ENCODE assay signal across 9 mouse cellular contexts in genomic region chr19:27581362-27582110, GRCm38 (mm10).
A peak's percentile ranks its signal among the peaks of the same experiment; 100 is the strongest.
DNase-seq lines count a peak whose midpoint lies in the region; ATAC-seq and TF ChIP-seq lines count a peak whose summit lies in the region.
"Had no signal": no experiment of that assay in that cellular context is flagged by ENCODE, and none has a peak within 500 bp of the region (broad histone marks: within the 10 kb centered on the region; RNA-seq: fewer than 3 reads in every experiment).

No protein-coding gene starts in this region.

- no peaks in the 10 kb centered on the region for H3K36me3 ChIP-seq in embryonic facial prominence, embryonic 13.5 days
- no peaks in the 10 kb centered on the region for H3K36me3 ChIP-seq in embryonic facial prominence, embryonic 10.5 days (replicated peaks)
- H3K36me3 ChIP-seq in liver, embryonic 14.5 days (replicated peaks; ENCODE audit: control insufficient read depth, insufficient read depth, low read depth), result no peaks in the 10 kb centered on the region
- H3K36me3 ChIP-seq: embryonic facial prominence, embryonic 15.5 days had no signal

- ATAC-seq in embryonic facial prominence, embryonic 13.5 days (ENCODE audit: insufficient number of reproducible peaks, insufficient read depth, low FRiP score, low TSS enrichment, low read depth), result no peak
- no peak for ATAC-seq in liver, embryonic 14.5 days (ENCODE audit: insufficient read depth)
- no peak for ATAC-seq in activated CD4-positive, CD25-positive, alpha-beta regulatory T cell, adult 4 months

- no peak for TF ChIP-seq EP300 in liver, embryonic 14.5 days (IDR thresholded peaks at IDR 0.05; ENCODE audit: low read depth)

- no peaks in the 10 kb centered on the region for H3K4me1 ChIP-seq in embryonic facial prominence, embryonic 13.5 days
- H3K4me1 ChIP-seq in embryonic facial prominence, embryonic 10.5 days, result no peaks in the 10 kb centered on the region
- H3K4me1 ChIP-seq in liver, embryonic 14.5 days (replicated peaks; ENCODE audit: control insufficient read depth in 2 of 2, insufficient read depth in 2 of 2, low read length in 1 of 2), result peaks cover 11 to 24% of the 10 kb centered on the region in 2 experiments

- H3K9me3 ChIP-seq in embryonic facial prominence, embryonic 13.5 days, result no peaks in the 10 kb centered on the region
- H3K9me3 ChIP-seq in embryonic facial prominence, embryonic 10.5 days, result no peaks in the 10 kb centered on the region
- no peaks in the 10 kb centered on the region for H3K9me3 ChIP-seq in liver, embryonic 14.5 days (ENCODE audit: control insufficient read depth, low read length)
- H3K9me3 ChIP-seq: embryonic facial prominence, embryonic 15.5 days had no signal

- no peak overlapping the region for H3K4me3 ChIP-seq in embryonic facial prominence, embryonic 13.5 days
- H3K4me3 ChIP-seq in embryonic facial prominence, embryonic 10.5 days, result no peak overlapping the region
- H3K4me3 ChIP-seq in liver, embryonic 14.5 days (ENCODE audit: insufficient read depth in 1 of 2, low read depth in 2 of 2, low read length in 2 of 2), result no peak overlapping the region
- H3K4me3 ChIP-seq: embryonic facial prominence, embryonic 15.5 days had no signal

- H3K27ac ChIP-seq in embryonic facial prominence, embryonic 13.5 days, result no peak overlapping the region
- no peak overlapping the region for H3K27ac ChIP-seq in embryonic facial prominence, embryonic 10.5 days (replicated peaks)
- no peak overlapping the region for H3K27ac ChIP-seq in liver, embryonic 14.5 days
- H3K27ac ChIP-seq: embryonic facial prominence, embryonic 15.5 days had no signal

- no peak overlapping the region for H3K9ac ChIP-seq in embryonic facial prominence, embryonic 13.5 days
- no peak overlapping the region; the same call in 1 of the 2 replicates for H3K9ac ChIP-seq in liver, embryonic 14.5 days (replicated peaks)
- H3K9ac ChIP-seq: embryonic facial prominence, embryonic 15.5 days had no signal

- 0 out of 2 replicates have a peak overlapping the region, but pooled peaks have one; percentile 2 for H3K4me2 ChIP-seq in embryonic facial prominence, embryonic 13.5 days
- H3K4me2 ChIP-seq in liver, embryonic 14.5 days (ENCODE audit: low read depth), result peak overlapping the region; percentile 41
- H3K4me2 ChIP-seq: embryonic facial prominence, embryonic 15.5 days had no signal

- no peak for TF ChIP-seq CTCF in liver, embryonic 14.5 days (IDR thresholded peaks at IDR 0.05; ENCODE audit: low read depth)

- intact Hi-C loops in left cerebral cortex, postnatal 4 days (cut with DNase I), result loop anchor here (10.0 kb wide), 1 partner anchor 413 kb away; no protein-coding TSS in a partner anchor
- intact Hi-C loops in left cerebral cortex, postnatal 36 days (cut with DNase I), result no loop called here

- H3K27me3 ChIP-seq in embryonic facial prominence, embryonic 13.5 days, result no peaks in the 10 kb centered on the region
- no peaks in the 10 kb centered on the region for H3K27me3 ChIP-seq in embryonic facial prominence, embryonic 10.5 days (replicated peaks; ENCODE audit: low read depth, poor library complexity, severe bottlenecking)
- H3K27me3 ChIP-seq in liver, embryonic 14.5 days (ENCODE audit: control insufficient read depth, insufficient read depth, low read length), result no peaks in the 10 kb centered on the region
- H3K27me3 ChIP-seq: embryonic facial prominence, embryonic 15.5 days had no signal

- DNase-seq in embryonic facial prominence, embryonic 10.5 days (ENCODE audit: low spot score), result no peak
- DNase-seq in left cerebral cortex, postnatal 4 days, result peak; percentile 87
- no peak for DNase-seq in left cerebral cortex, postnatal 36 days (ENCODE audit: low spot score in 2 of 2)
- DNase-seq in cerebellum, adult 9-10 months, result peak; percentile 28
- no peak for DNase-seq in liver, embryonic 14.5 days (ENCODE audit: low read depth in 3 of 3, low spot score in 3 of 3)
- DNase-seq in thymus, adult 18-20 months, result no peak

- WGBS in embryonic facial prominence, embryonic 13.5 days, result 47% methylated on average over 6 of the region's 6 CpGs
- 69% methylated on average over 6 of the region's 6 CpGs for WGBS in embryonic facial prominence, embryonic 10.5 days
- WGBS in liver, embryonic 14.5 days (ENCODE audit: insufficient replicate concordance), result 24% methylated on average over 6 of the region's 6 CpGs

Comparison
In these comparisons a context has a peak if more than half of its experiments do, and no peak if none do; other contexts are left out.
1. DNase-seq: peak in left cerebral cortex, postnatal 4 days (single experiment) and cerebellum, adult 9-10 months (single experiment); none in embryonic facial prominence, embryonic 10.5 days (single experiment), left cerebral cortex, postnatal 36 days (0 of 2), liver, embryonic 14.5 days (0 of 3) and thymus, adult 18-20 months (0 of 2).